Mouse (Mus musculus): ENCODE data around the gene Agpat3. TPM values are rescaled to one million over a fixed set of nuclear protein-coding genes. Genes with fewer than 3 reads are reported as not detected.

Gene Agpat3
- total RNA-seq, 1 experiment from 2014 or later: 10.9 TPM

- ATAC-seq (replicated peaks in 1 of 2; ENCODE audit: insufficient read depth in 1 of 2, low FRiP score in 2 of 2, low TSS enrichment in 1 of 2, low read depth in 1 of 2, poor library complexity in 2 of 2, severe bottlenecking in 2 of 2): no peak
These were observed 131.0 kb downstream of the Agpat3 start for GRCm38 (mm10) chr10:78221315-78221714.

GRCm38 (mm10) chr10:78219528-78219927, 132.8 kb downstream of the Agpat3 start:
- no peak for ATAC-seq (replicated peaks in 1 of 2; ENCODE audit: insufficient read depth in 1 of 2, low FRiP score in 2 of 2, low TSS enrichment in 1 of 2, low read depth in 1 of 2, poor library complexity in 2 of 2, severe bottlenecking in 2 of 2)

Other genes starting within 250 kb of the Agpat3 start
- gene D10Jhu81e, start 182.7 kb downstream of the Agpat3 start, total RNA-seq (2017): 74.6 and 96.5 TPM in 2 replicates
- 23.6 and 26.3 TPM in 2 replicates for gene Pwp2, start 167.3 kb downstream of the Agpat3 start, total RNA-seq (2017)
- gene Trappc10, start 107.8 kb downstream of the Agpat3 start, total RNA-seq (2017): 24.5 and 27.3 TPM in 2 replicates
- gene Rrp1, start 60.6 kb upstream of the Agpat3 start, total RNA-seq (2017): 310 and 472 TPM in 2 replicates
- 28.9 and 59.0 TPM in 2 replicates for gene Cstb, start 73.2 kb upstream of the Agpat3 start, total RNA-seq (2017)
- 12.3 and 17.1 TPM in 2 replicates for gene Pdxk, start 112.5 kb upstream of the Agpat3 start, total RNA-seq (2017)
- not detected in 2 replicates for gene Olfr1358, start 164.9 kb upstream of the Agpat3 start, total RNA-seq (2017)
- 14.7 and 19.3 TPM in 2 replicates for gene Ilvbl, start 221.9 kb upstream of the Agpat3 start, total RNA-seq (2017)
- gene Syde1, start 239.5 kb upstream of the Agpat3 start, total RNA-seq (2017): 4.9 and 6.8 TPM in 2 replicates

All from hematopoietic stem cell, adult 5-6 weeks (primary cell).